Mouse (Mus musculus) MEL (cell line): ENCODE measurements around the gene Nfia.

Experiments used
- CTCF ChIP-seq, 3 experiments: IDR thresholded peaks in 2 of 3; conservative IDR thresholded peaks in 1 of 3; 2 replicates each; pipeline ENCODE4 v1.5.1; 2011 to 2012; ENCODE audit warnings: low read length in 3 of 3, low read depth in 2 of 3, mild to moderate bottlenecking in 2 of 3, improper control_type of control experiment in 1 of 3, inconsistent platforms in 1 of 3, mixed read lengths in 1 of 3, moderate library complexity in 1 of 3; ENCODE audit not compliant: control insufficient read depth in 1 of 3, insufficient read depth in 1 of 3, poor library complexity in 1 of 3, severe bottlenecking in 1 of 3
- GATA1 ChIP-seq: IDR thresholded peaks from 2 replicates; pipeline ENCODE4 v1.6.1; 2011; ENCODE audit warnings: low read depth, low read length, improper control_type of control experiment
- HCFC1 ChIP-seq: IDR thresholded peaks from 2 replicates; pipeline ENCODE4 v1.6.1; 2012; ENCODE audit warnings: low read depth, mild to moderate bottlenecking, inconsistent platforms, low read length, improper control_type of control experiment, moderate library complexity
- MAX ChIP-seq: IDR thresholded peaks from 2 replicates; pipeline ENCODE4 v1.6.1; 2011; ENCODE audit warnings: low read length, improper control_type of control experiment
- MEF2A ChIP-seq: IDR thresholded peaks from 2 replicates; pipeline ENCODE4 v1.6.1; 2014; ENCODE audit warnings: low read depth, mild to moderate bottlenecking, inconsistent platforms, low read length, improper control_type of control experiment; ENCODE audit not compliant: poor library complexity, insufficient replicate concordance, severe bottlenecking; ENCODE audit errors: extremely low read depth
- POLR2A ChIP-seq, 2 experiments: IDR thresholded peaks; 2 replicates each; pipeline ENCODE4 v1.6.1; 2011 to 2012; ENCODE audit warnings: low read length in 2 of 2, mild to moderate bottlenecking in 2 of 2, control low read depth in 1 of 2, improper control_type of control experiment in 1 of 2, low read depth in 1 of 2, moderate library complexity in 1 of 2; ENCODE audit not compliant: control insufficient read depth in 1 of 2, insufficient read depth in 1 of 2, poor library complexity in 1 of 2
- POLR2AphosphoS2 ChIP-seq: IDR thresholded peaks from 2 replicates; pipeline ENCODE4 v1.6.1; 2011; ENCODE audit warnings: low read length, improper control_type of control experiment
- ZMIZ1 ChIP-seq: IDR thresholded peaks from 2 replicates; pipeline ENCODE4 v1.6.1; 2012; ENCODE audit warnings: low read depth, mild to moderate bottlenecking, inconsistent platforms, low read length, improper control_type of control experiment, moderate library complexity
- ZNF384 ChIP-seq: IDR thresholded peaks from 2 replicates; pipeline ENCODE4 v1.6.1; 2012; ENCODE audit warnings: low read depth, mild to moderate bottlenecking, inconsistent platforms, low read length, improper control_type of control experiment

DNA sequence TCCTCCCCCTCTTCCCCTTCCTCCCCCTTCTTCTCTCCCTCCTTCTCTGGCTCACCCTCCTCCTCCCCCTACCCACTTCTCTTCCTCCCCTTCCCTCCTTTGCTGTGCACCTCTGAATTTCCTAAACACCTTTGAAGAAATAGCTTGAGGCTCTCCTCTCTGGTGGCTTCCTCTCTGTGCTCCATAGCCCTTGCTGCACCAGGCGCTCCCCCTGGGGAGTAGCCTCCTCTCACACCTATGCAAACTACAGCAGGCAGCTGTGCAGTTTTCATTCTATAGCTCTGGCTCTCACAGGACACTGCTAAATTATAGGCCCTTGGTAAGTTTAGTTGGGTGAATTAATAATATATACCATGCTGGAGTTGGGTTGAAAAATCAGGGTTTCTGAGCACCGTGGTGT is 211.8 kb downstream of the Nfia start:
- TF ChIP-seq ZNF384 (no peak), CTCF (IDR thresholded peaks at IDR 0.05 in 2 of 3, conservative IDR thresholded peaks at IDR 0.05 in 1 of 3; ENCODE audit: control insufficient read depth in 1 of 3, insufficient read depth in 1 of 3, low read depth in 2 of 3, low read length in 3 of 3, poor library complexity in 1 of 3, severe bottlenecking in 1 of 3) (no peak), POLR2A (IDR thresholded peaks at IDR 0.05; ENCODE audit: control insufficient read depth in 1 of 2, insufficient read depth in 1 of 2, low read depth in 1 of 2, low read length in 2 of 2, poor library complexity in 1 of 2) (no peak), MEF2A (no peak), POLR2AphosphoS2 (no peak), MAX (no peak), HCFC1 (no peak), GATA1 (no peak), ZMIZ1 (no peak)
